Mouse (Mus musculus) ES-Bruce4 (cell line): ENCODE data around the gene Tmcc2.

Experiments
- CTCF ChIP-seq: IDR thresholded peaks from one replicate; pipeline ENCODE4 v1.8.1; 2011; ENCODE audit warnings: low read depth, low read length
- POLR2A ChIP-seq: IDR thresholded peaks from one replicate; pipeline ENCODE4 v1.8.1; 2011; ENCODE audit warnings: low read length; ENCODE audit not compliant: insufficient read depth

DNA sequence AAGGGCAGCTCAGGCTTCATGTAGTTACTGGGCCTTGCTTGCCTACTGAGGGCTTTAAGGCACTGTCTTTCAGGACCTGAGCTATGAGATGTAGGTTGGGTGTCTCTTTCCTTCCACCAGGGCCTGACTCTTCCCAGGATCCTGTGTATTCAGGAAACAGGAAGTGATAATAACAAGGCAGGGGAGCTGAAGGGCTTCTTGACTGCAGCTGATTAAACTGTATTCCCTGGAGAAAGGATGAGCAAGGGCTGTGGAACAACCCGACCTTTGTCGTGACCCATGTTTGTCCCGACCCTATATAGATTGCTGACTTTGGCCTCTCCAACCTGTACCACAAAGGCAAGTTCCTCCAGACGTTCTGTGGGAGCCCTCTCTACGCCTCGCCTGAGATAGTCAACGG lies 61.4 kb downstream of the Tmcc2 start:
- no peak for TF ChIP-seq CTCF
- TF ChIP-seq POLR2A, result no peak
